Mouse (Mus musculus) liver, postnatal 0 days (tissue): Measurements from ENCODE around the gene Agbl1. TPM values are rescaled to one million over a fixed set of nuclear protein-coding genes. Genes with fewer than 3 reads are reported as not detected.

Source experiments
- ATAC-seq: fragments of 200-750 bp; cut with Nextera tagmentation; 2 replicates; pipeline ENCODE4 v1.8.0; 2017; ENCODE audit warnings: mild to moderate bottlenecking, moderate library complexity
- DNase-seq: peaks from one replicate; pipeline ENCODE4 v3.0.0-alpha.2; 2016
- H3K27ac ChIP-seq: fragments of 300-500 bp; sonication (generic); 2 replicates; pipeline ENCODE4 v1.5.1; 2014; ENCODE audit warnings: antibody characterized with exemption, moderate library complexity, mild to moderate bottlenecking, low read depth
- H3K27me3 ChIP-seq: fragments of 300-500 bp; sonication (generic); 2 replicates; pipeline ENCODE4 v1.6.1; 2014; ENCODE audit warnings: low read length, control low read depth, mixed read lengths; ENCODE audit not compliant: insufficient read depth
- H3K36me3 ChIP-seq: fragments of 300-500 bp; sonication (generic); replicated peaks from 2 replicates; pipeline ENCODE4 v1.6.1; 2014; ENCODE audit warnings: mild to moderate bottlenecking, control low read depth, low read length, moderate library complexity, mixed read lengths; ENCODE audit not compliant: insufficient read depth
- H3K4me1 ChIP-seq: fragments of 300-500 bp; sonication (generic); 2 replicates; pipeline ENCODE4 v1.6.1; 2014; ENCODE audit warnings: antibody characterized with exemption, mild to moderate bottlenecking, control low read depth; ENCODE audit not compliant: insufficient read depth
- H3K4me2 ChIP-seq: fragments of 300-500 bp; sonication (generic); 2 replicates; pipeline ENCODE4 v1.6.1; 2014; ENCODE audit warnings: low read depth, mild to moderate bottlenecking, low read length, moderate library complexity, mixed read lengths
- H3K4me3 ChIP-seq: fragments of 300-500 bp; sonication (generic); 2 replicates; pipeline ENCODE4 v1.5.1; 2014; ENCODE audit warnings: low read depth, low read length
- H3K9ac ChIP-seq: fragments of 300-500 bp; sonication (generic); replicated peaks from 2 replicates; pipeline ENCODE4 v1.6.1; 2014; ENCODE audit warnings: mild to moderate bottlenecking, moderate library complexity
- H3K9me3 ChIP-seq: fragments of 300-500 bp; sonication (generic); 2 replicates; pipeline ENCODE4 v1.6.1; 2016; ENCODE audit warnings: mild to moderate bottlenecking, control low read depth, low read length, mixed read lengths
- CTCF ChIP-seq: sonication (generic); IDR thresholded peaks from 2 replicates; pipeline ENCODE4 v1.5.1; 2016; ENCODE audit warnings: antibody characterized with exemption, low read depth
- EP300 ChIP-seq: IDR thresholded peaks from 2 replicates; pipeline ENCODE4 v1.6.1; 2016; ENCODE audit warnings: antibody characterized with exemption, low read depth, mild to moderate bottlenecking
- WGBS: fragments of 180-500 bp; shearing (Covaris S2); extraction: QIAGEN DNeasy Blood & Tissue Kit; methylation state at CpG from one replicate; pipeline ENCODE4 v1.1.7; 2014; ENCODE audit not compliant: insufficient replicate concordance; 5-methylcytosine and 5-hydroxymethylcytosine counted together
- polyA plus RNA-seq: library from polyadenylated mRNA; unstranded; fragments of >200 nt; fragmentation: Nextera tagmentation; extraction: Ambion mirVana; gene quantifications from 2 replicates; pipeline ENCODE4 v1.2.1, GENCODE M21; 2015

The Agbl1 gene
- polyA plus RNA-seq, 1 experiment from 2014 or later, result 0.04 TPM

- no peak for TF ChIP-seq CTCF
- TF ChIP-seq EP300, result no peak
- 85% methylated on average over 2 of the region's 2 CpGs for WGBS
- Histone ChIP-seq H3K4me1 (no peaks in the 10 kb centered on the region), H3K4me3 (no peak overlapping the region), H3K36me3 (no peaks in the 10 kb centered on the region), H3K27ac (no peak overlapping the region), H3K27me3 (no peaks in the 10 kb centered on the region), H3K9me3 (no peaks in the 10 kb centered on the region), H3K9ac (no peak overlapping the region), H3K4me2 (no peak overlapping the region)
- ATAC-seq (no peak), DNase-seq (no peak)
Observed at GRCm38 (mm10) chr7:77134860-77135259, 905.2 kb downstream of the Agbl1 start.

GRCm38 (mm10) chr7:77138707-77139106, 909.0 kb downstream of the Agbl1 start:
- Histone ChIP-seq H3K4me2 (no peak overlapping the region), H3K4me3 (no peak overlapping the region), H3K27ac (no peak overlapping the region), H3K36me3 (no peaks in the 10 kb centered on the region), H3K27me3 (no peaks in the 10 kb centered on the region), H3K9me3 (no peaks in the 10 kb centered on the region), H3K4me1 (no peaks in the 10 kb centered on the region), H3K9ac (no peak overlapping the region)
- no peak for TF ChIP-seq EP300
- no peak for TF ChIP-seq CTCF
- DNase-seq (no peak), ATAC-seq (no peak)

- DNase-seq (no peak), ATAC-seq (no peak)
- H3K9ac ChIP-seq, result no peak overlapping the region
- H3K36me3 ChIP-seq, result no peaks in the 10 kb centered on the region
- no peaks in the 10 kb centered on the region for H3K27me3 ChIP-seq
- 61% methylated on average over 3 of the region's 3 CpGs for WGBS
- H3K27ac ChIP-seq, result no peak overlapping the region
- no peak for TF ChIP-seq CTCF
- no peak overlapping the region for H3K4me3 ChIP-seq
- no peaks in the 10 kb centered on the region for H3K9me3 ChIP-seq
- H3K4me2 ChIP-seq, result no peak overlapping the region
- no peaks in the 10 kb centered on the region for H3K4me1 ChIP-seq
Observed at GRCm38 (mm10) chr7:77147527-77147926, 917.8 kb downstream of the Agbl1 start.

GRCm38 (mm10) chr7:77148820-77149219, 919.1 kb downstream of the Agbl1 start:
- Histone ChIP-seq H3K9ac (no peak overlapping the region), H3K27me3 (no peaks in the 10 kb centered on the region), H3K36me3 (no peaks in the 10 kb centered on the region), H3K27ac (no peak overlapping the region), H3K4me2 (no peak overlapping the region), H3K4me1 (no peaks in the 10 kb centered on the region), H3K9me3 (no peaks in the 10 kb centered on the region), H3K4me3 (no peak overlapping the region)
- no peak for TF ChIP-seq CTCF
- no peak for DNase-seq
- 52% methylated on average over 4 of the region's 4 CpGs for WGBS
- no peak for ATAC-seq

GRCm38 (mm10) chr7:77149846-77150245, 920.2 kb downstream of the Agbl1 start:
- DNase-seq (no peak), ATAC-seq (no peak)
- WGBS, result 63% methylated on average over 2 of the region's 2 CpGs
- no peaks in the 10 kb centered on the region for H3K36me3 ChIP-seq
- H3K9me3 ChIP-seq, result no peaks in the 10 kb centered on the region
- TF ChIP-seq CTCF, result no peak
- TF ChIP-seq EP300, result no peak
- no peak overlapping the region for H3K4me3 ChIP-seq
- H3K27ac ChIP-seq, result no peak overlapping the region
- no peaks in the 10 kb centered on the region for H3K27me3 ChIP-seq
- no peak overlapping the region for H3K9ac ChIP-seq
- no peak overlapping the region for H3K4me2 ChIP-seq
- H3K4me1 ChIP-seq, result no peaks in the 10 kb centered on the region

- H3K27me3 ChIP-seq, result no peaks in the 10 kb centered on the region
- no peaks in the 10 kb centered on the region for H3K4me1 ChIP-seq
- H3K9ac ChIP-seq, result no peak overlapping the region
- no peak overlapping the region for H3K4me2 ChIP-seq
- no peak overlapping the region for H3K27ac ChIP-seq
- no peak for TF ChIP-seq EP300
- no peak for TF ChIP-seq CTCF
- no peak overlapping the region for H3K4me3 ChIP-seq
- ATAC-seq (no peak), DNase-seq (no peak)
- 59% methylated on average over 3 of the region's 3 CpGs for WGBS
- H3K36me3 ChIP-seq, result no peaks in the 10 kb centered on the region
- H3K9me3 ChIP-seq, result no peaks in the 10 kb centered on the region
Observed at GRCm38 (mm10) chr7:77152393-77152792, 922.7 kb downstream of the Agbl1 start.

GRCm38 (mm10) chr7:77152909-77153308, 923.2 kb downstream of the Agbl1 start:
- WGBS, result 46% methylated on average over 1 of the region's 1 CpGs
- Histone ChIP-seq H3K4me3 (no peak overlapping the region), H3K9me3 (no peaks in the 10 kb centered on the region), H3K4me1 (no peaks in the 10 kb centered on the region), H3K27me3 (no peaks in the 10 kb centered on the region), H3K9ac (no peak overlapping the region), H3K4me2 (no peak overlapping the region), H3K27ac (no peak overlapping the region), H3K36me3 (no peaks in the 10 kb centered on the region)
- DNase-seq (no peak), ATAC-seq (no peak)
- TF ChIP-seq CTCF, result no peak
- TF ChIP-seq EP300, result no peak
